Mouse (Mus musculus) T-helper 2 cell (primary cell): ENCODE results near the gene Scamp4.
"Not testable (repeated sequence)": the region's sequence is repeated elsewhere in the genome, so short reads cannot be mapped to it uniquely, and the experiment has no call there.

Source experiments
- in situ Hi-C: fragments of 300-600 bp; cut with MboI, MseI; formaldehyde crosslinking; loops from one replicate; pipeline ENCODE4 v1.15.1; 2025; ENCODE audit warnings: high pct_unique_total_duplicates

Gene Scamp4

GRCm38 (mm10) chr10:80578131-80578750 lies 24.4 kb upstream of the Scamp4 start:
- in situ Hi-C loops, result loop anchor here (5.0 kb wide), 1 partner anchor 109 kb away; no protein-coding TSS in a partner anchor

GRCm38 (mm10) chr10:80578911-80579310 lies 23.8 kb upstream of the Scamp4 start:
- in situ Hi-C loops, result loop anchor here (5.0 kb wide), 1 partner anchor 108 kb away; no protein-coding TSS in a partner anchor

- in situ Hi-C loops, result no loop called here
Measured at GRCm38 (mm10) chr10:80583047-80583446, 19.6 kb upstream of the Scamp4 start.

GRCm38 (mm10) chr10:80584045-80584488 lies 18.6 kb upstream of the Scamp4 start:
- in situ Hi-C loops, result no loop called here

- in situ Hi-C loops, result no loop called here
Measured at GRCm38 (mm10) chr10:80584642-80585552, 17.8 kb upstream of the Scamp4 start.

GRCm38 (mm10) chr10:80585581-80585980 lies 17.1 kb upstream of the Scamp4 start:
- in situ Hi-C loops, result no loop called here

GRCm38 (mm10) chr10:80586407-80587304 lies 16.0 kb upstream of the Scamp4 start:
- in situ Hi-C loops, result no loop called here

GRCm38 (mm10) chr10:80587305-80587657 lies 15.4 kb upstream of the Scamp4 start:
- in situ Hi-C loops, result no loop called here

- in situ Hi-C loops, result no loop called here
Measured at GRCm38 (mm10) chr10:80589127-80589878, 13.4 kb upstream of the Scamp4 start.

- in situ Hi-C loops, result loop anchor here (10.0 kb wide), 1 partner anchor 365 kb away; no protein-coding TSS in a partner anchor
Measured at GRCm38 (mm10) chr10:80589879-80590854, 12.5 kb upstream of the Scamp4 start, which contains the start of gene Abhd17a. Gene Abhd17a (minus strand): TSS chr10:80590341.

- in situ Hi-C loops, result loop anchor here (10.0 kb wide), 1 partner anchor 358 kb away; no protein-coding TSS in a partner anchor
Measured at GRCm38 (mm10) chr10:80596318-80596717, 6.4 kb upstream of the Scamp4 start.

GRCm38 (mm10) chr10:80603364-80603763 lies 692 bp downstream of the Scamp4 start:
- in situ Hi-C loops, result no loop called here

GRCm38 (mm10) chr10:80604001-80604509 lies 1.4 kb downstream of the Scamp4 start:
- in situ Hi-C loops, result no loop called here

GRCm38 (mm10) chr10:80604988-80605387 lies 2.3 kb downstream of the Scamp4 start:
- in situ Hi-C loops, result no loop called here

- in situ Hi-C loops, result not testable (repeated sequence)
Measured at GRCm38 (mm10) chr10:80605721-80606120, 3.0 kb downstream of the Scamp4 start, which contains the start of gene Gm49322. Gene Gm49322 (plus strand): TSS chr10:80606021.

- in situ Hi-C loops, result no loop called here
Measured at GRCm38 (mm10) chr10:80606306-80606705, 3.6 kb downstream of the Scamp4 start.

- in situ Hi-C loops, result no loop called here
Measured at GRCm38 (mm10) chr10:80606737-80607350, 4.2 kb downstream of the Scamp4 start.

- in situ Hi-C loops, result no loop called here
Measured at GRCm38 (mm10) chr10:80608435-80608834, 5.8 kb downstream of the Scamp4 start.
